Mouse (Mus musculus) thymus, postnatal 14 days (tissue): Measurements from ENCODE around the gene Blcap.
"Not testable (repeated sequence)": the region's sequence is repeated elsewhere in the genome, so short reads cannot be mapped to it uniquely, and the experiment has no call there.

ENCODE experiments used
- DNase-seq: peaks from one replicate; pipeline ENCODE4 v3.0.0; 2021

Gene Blcap

DNA sequence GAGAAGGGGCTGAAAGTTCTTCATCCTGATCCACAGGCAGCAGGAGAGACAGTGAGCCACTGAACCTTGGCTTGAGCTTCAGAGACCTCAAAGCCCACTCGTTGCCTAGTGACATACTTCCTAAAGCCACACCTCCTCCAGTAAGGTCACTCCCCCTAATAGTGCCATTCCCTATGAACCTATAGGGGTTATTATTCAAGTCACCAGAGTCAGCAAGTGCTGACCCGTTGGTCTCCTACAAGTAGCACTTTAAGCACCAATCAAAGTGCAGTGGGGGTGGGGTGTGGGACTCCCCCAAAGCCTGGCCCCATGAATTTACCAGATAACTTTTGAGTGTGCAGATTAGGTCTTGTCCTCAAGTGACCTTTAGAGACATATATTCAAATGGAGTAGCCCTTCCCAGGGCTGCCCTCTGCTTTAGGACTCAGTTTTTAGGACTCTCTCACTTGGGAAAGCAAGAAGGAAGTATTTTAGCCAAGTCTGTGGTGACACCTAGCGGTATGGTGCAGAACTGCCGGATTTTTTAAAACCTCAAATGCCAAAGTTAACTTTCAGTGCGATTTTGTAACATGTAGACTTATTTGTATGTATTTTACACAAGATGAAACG, at the start of gene Blcap:
Blcap (minus strand) TSS at position 51 of the 609 bp plus-strand sequence.
- peak; percentile 34 for DNase-seq

DNA sequence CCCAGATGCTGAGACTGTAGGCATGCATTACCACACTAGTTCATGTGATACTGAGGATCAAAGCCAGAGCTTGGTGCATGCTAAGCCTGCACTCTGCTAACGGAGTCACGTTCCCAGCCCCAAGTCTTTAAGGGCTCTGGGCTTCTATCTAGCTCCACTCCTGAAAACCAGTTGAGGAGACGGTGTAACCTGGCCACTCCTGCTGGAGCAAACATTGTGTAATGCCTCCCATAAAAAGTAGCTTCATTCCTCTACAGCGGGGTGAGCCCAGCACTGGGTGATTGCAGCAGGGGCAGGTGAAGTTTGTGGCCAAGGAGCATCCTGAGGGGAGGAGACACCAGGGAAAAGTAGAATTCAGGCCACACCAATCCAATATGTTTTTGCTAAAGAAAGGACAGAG, 47.3 kb upstream of the Blcap start:
- DNase-seq, result no peak

DNA sequence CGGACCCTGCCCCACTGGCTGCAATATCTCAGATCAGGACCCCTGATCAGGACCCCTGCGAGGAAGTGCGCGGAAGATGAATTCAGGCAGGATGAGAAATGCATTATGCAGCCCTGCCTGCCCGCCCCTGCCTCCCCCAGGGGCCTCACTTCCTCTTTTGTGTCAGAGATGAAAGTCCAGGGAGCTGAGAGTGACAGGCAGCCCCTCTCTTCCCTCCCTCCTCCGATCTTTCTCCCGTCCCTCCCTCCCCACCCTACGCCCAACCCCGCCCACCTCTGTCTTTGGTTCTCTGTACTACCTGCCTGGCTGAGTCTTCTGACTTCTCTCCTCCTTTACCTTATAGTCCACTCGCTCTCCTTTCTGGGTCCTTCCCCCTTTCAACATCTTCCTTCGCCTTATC, 42.9 kb upstream of the Blcap start:
- peak; percentile 72 for DNase-seq

DNA sequence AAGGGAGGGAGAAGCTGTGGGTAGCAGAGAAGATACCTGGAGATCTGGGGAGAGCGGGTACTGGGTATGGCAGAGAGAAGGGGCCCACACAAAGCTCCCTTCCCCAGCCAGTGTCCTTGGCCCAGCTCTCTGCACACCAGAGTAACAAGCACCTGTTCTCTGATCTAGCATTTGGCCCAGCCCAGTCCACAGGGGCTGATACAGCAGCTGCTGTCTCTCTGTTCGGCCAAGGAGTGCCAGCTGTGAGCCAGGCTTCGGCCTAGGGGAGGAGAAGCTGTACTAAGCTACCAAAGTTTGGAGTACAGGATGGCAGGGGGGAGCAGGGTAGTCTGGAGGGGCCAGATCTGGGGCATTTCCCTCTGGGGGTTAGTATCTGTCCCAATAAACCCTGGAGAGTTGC, 40.7 kb upstream of the Blcap start:
- DNase-seq, result no peak

DNA sequence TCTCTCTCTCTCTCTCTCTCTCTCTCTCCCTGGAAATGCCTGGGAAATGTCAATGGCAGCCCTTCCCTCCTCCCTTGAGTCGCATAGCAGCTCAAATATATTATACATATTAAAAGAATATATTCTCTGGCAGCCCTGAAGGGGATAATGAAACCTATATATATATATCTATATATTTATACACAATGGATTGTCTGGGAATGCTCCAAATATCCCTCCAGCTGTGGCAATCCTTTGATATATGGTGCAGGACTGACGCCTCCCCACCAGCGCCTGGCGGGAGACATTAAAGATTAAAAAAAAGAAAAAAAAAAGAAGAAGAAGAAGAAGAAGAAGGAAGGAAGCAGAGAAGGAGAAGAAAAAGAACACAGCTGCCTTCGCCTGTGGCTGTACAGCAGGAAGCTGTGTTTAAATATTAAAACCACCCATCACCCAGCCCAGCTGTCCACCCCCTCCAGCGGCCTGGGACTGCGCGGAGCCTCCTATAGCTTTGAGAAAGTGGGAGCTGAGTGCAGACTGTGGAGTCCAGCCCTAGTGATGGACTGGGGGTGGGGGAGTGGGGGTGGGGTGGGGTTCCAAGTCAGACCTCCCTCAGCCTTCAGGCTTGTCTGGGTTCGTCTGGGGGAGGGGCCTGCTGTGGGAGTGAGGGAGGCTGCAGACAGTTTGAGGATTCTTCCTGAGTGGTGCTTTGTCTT, 36.6 kb upstream of the Blcap start:
- no peak for DNase-seq

DNA sequence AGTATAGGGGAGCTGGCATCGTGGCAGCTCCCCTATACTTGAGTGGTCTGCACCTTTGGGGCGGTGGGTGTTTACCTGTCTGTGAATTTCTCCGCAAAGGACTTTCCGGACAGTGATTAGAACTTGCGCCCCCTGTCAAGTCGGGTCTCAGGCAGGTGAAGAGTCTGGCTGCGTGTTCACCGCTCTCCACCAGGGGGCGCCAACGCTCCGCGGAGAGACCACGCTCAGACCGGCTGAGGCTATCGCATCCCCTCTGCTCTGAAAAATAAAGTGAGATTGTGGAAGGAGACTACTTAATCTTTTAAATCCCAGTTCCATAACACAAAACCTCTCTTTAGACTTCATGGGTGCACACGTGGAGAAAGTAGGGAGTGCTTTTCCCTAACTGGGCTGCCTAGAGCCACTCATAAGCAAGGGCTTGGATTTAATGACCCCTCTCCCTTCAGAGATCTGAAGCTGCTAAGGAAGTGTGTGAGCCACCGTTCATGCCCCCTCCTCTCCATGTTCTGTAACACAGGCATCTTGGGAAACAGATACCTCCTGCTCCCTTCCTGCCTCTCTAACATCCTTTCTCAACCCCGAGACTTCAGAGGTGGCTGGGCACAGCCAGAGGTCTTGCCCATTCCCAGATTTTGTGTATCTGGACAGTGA, 34.1 kb upstream of the Blcap start:
- DNase-seq, result peak; percentile 87

DNA sequence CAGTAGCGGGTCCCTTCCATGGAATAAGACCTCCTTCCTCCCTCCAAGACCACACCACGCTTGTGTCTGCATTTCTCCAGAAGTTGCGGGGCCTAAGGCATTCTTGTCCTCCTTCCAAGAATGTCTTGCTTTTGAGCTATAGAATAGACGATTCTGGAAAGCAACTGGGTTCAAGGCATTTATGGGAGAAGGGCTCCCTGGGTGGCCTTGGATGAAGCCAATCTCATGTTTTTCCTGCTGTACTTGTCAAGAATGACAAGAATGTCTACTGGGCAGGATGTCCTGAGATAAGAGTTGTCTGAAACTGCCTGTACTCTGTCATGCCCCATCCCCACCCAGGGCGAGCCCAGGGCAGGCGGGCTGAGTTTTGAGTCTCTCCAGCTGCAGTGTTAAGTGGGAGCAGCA, 30.4 kb upstream of the Blcap start:
- DNase-seq, result no peak

DNA sequence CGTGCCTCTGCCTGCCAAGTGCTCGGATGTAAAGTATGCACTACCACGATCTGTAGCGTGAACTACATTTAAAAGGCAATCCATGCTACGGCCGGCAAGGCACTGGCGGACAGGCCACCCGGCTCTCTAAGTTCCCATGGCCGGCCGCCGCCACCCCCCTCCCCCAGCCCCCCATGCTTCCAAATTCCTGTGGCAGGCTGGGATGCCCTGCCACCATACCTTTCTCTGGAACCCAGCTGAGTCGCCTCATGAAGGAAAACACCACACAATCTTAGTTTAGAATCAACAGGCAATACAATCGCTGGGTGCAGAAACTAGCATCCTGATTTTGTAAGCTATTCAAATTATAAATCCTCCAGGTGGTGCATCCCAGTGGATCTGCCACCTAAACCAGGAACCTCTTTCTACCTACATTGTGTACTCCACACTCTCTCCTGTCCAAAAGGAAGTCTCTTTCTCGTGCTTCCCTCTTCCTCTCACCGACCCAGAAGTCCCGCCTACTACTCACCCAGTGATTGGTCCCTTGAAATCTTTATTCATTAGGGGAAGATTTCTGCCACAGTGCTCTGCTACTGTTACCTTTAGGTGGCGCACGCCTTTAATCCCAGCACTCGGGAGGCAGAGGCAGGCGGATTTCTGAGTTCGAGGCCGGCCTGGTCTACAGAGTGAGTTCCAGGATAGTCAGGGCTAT, 25.9 kb upstream of the Blcap start:
- DNase-seq, result no peak

DNA sequence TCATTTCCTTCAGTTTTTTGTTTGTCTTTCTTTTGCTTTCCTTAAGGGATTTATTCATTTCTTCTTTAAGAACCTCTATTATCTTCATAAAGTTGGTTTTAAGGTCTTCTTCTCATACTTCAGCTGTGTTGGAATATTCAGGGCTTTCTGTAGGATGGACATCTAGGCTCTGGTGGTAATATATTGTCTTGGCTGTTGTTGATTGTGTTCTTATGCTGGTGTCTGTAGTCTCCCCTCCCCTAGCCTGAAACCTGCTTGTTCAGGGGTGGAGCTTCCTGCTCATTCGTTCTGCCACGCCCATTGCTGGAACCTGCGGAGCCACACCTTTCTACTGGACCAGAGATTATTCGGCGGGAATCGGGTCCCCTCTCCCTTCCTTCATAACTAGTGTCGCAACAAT, 14.3 kb upstream of the Blcap start:
- not testable (repeated sequence) for DNase-seq

DNA sequence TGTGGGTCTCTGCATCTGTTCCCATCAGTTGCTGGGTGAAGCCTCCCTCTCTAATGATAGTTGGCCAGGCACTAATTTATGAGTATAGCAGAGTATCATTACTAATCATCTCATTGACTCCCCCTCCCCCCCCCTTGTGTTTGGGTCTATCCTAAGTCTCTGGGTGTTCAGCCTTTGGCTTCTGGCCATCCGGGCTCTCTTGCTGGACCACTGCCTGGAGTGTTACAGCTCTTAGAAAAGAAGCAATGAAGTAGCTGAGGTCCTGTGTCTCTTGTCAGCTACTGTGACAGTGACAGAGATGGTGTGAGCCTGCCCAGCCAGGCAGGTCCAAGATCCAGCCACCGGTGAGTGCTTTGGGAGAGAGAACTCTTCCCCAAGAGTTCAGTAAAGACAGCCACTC, 1.7 kb upstream of the Blcap start:
- no peak for DNase-seq

DNA sequence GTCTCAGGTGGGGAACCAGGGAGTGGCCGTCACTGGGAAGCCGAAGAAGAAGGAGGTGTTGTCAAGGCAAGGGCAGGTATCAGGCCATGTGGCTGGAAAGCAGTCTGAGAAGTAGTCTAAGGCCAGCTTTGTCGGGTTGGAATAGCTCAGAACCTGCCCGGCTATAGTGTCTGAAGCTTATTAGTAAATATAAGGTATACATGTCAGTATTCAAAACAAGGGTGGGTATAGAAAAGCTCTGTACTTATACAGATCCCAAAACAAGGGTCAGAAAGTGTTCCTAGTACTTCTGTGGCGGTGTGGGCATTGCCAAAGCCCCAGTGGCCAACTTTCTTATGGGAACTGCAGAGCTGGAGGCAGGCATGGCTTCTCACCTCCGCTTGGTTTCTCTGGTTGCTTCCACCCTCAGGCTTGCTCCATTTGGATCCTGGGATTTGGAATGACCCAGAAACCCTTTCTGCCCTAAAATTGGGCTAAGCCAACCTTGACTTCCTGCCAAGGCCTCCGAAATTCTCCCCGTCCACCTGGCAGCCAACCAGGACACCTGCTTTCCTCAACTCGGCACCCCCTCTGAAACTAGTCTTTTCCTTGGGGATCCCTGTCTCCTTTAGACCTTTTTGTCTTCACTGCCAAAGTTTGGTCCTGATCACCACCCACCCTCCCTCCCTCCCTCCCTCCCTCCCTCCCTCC, 1.1 kb downstream of the Blcap start:
- DNase-seq, result no peak

DNA sequence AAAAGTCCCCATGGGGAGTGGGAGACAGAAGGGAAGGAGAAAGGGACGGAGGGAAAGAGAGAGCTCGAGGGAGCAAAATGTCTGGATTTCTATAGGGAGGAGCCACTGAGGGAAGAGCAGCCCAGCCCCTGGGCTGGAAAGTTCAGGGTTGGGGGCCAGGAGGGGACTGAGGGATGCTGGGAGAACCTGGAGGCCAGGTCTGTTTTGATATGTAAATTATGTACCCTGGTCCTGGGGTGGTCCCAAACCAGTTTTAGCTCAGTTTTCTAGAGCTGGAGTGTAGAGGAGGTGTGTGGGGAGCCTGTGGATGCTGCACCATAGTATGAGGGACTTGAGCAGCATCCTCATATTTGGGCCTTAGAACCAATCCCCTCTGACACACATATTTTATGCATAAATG, 2.2 kb downstream of the Blcap start:
- DNase-seq, result no peak

DNA sequence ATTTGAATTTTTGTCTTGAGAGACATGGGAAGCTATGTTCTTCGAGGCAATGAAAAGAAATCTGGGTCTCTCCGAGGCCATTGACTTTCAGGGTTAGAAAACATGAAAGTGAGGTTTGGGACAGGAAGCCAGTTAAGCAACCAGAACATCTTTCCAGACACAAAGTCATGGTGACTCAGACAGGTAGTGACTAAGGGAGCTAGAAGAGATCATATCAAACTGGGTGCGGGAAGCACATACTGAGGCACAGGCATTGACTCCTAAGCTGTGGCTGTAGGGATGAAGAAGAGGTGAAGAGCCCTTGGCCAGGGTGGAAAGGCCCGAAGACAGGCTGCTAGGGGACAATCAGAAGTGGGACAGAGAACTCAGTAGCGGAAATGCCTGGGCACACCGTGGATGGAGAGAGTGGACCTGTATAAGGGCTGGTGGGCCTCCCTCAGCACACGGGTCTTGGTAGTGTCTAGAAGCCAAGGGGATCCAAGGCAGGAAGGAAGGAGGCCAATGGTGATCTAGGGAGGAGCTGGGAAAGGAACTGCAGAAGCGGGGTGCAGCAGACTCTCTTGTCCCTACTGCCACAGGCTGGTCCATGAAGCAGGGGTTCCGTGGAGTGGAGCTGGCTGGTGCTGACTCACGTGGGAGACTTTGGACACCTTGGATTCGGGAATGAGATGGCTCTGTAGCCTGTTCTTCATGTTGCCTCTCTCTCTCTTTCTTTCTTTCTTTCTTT, 3.7 kb downstream of the Blcap start:
- no peak for DNase-seq

DNA sequence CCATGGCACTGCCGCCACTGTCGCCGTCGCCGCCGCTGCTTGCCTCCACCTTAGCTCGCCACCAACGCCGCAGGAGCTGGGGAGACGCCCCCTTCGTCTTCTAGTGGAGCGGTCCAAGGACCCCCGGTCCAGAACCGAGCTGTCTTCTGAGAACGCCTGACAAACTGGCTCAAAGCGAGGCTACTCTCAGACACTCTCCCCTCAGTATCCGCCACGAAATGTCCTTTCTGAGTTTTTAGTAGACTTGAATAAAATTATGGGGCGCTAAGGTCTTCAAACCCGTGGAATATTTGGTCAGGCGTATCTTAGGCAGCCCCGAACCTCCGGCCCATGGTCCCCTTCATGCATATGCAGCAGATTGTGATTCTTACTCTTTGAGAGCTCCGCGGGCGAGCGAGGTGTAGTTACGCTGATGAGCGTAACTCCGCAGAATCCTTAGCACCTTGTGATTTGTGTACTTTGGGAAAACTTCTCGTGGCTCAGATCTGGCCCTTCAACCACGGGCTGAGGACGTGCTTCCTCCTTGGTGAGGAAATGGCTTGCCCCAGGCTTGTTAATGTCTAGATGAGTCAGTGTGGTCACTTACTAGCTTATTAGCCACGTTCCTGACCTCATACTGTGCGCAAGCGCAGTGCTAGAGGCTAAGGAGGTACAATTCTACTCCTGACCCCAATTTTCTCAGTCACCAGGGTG, 4.7 kb downstream of the Blcap start:
- DNase-seq, result peak; percentile 87

DNA sequence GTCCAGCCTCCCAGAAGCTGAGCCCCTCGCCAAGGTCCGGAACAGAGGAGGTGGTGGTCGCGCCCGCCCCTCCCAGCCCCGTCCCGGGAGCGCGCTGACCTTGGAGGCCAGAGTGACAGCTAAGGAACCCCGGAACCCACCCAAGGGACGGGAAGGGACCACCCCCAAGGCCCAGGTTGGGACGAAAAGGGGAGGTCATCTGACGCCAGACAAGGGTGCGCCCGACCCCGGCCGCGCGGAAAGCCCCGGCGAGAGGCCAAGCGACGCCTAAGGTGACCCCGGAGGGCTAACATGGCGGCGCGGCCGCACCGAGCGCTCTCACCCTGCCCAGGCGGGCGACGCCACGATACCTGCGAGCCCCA, 5.2 kb downstream of the Blcap start:
- no peak for DNase-seq

DNA sequence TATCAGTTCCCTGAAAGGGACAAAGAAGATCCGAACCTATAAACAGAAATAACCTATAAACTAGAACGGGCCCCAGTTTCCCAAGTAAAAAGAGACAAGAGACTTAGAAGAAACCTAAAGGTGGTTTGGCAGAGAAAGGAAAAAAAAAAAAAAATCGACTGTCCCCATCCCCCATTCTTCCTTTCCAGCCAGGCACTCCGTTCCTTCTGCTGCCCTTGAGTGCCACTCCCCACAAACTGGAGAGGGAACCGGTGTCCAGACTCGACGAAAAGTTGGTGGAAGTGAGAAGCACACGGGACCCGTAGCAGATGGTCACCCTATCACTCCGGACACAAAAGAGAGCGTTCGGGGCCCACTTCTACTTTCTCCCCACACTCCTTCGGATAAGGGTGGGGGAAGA, 5.6 kb downstream of the Blcap start:
- DNase-seq, result no peak

DNA sequence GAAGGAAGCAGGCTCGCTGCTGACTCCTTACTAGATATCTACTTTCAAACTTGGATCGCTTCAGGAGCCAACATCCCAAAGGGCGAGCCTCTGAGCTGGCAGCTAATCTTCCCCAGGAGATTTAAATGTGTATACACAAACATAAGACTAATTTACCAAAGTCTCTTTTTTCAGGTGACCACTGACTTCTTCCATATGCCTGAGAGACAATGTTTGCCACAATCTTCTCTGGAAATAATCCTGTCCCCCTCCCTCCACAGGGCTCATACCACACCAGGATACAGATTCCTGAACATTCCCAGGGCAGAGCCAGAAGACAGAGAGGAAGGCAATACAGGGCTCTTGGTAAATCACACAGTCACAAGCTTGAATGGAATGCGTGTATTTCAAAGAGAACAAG, 6.4 kb downstream of the Blcap start:
- no peak for DNase-seq

DNA sequence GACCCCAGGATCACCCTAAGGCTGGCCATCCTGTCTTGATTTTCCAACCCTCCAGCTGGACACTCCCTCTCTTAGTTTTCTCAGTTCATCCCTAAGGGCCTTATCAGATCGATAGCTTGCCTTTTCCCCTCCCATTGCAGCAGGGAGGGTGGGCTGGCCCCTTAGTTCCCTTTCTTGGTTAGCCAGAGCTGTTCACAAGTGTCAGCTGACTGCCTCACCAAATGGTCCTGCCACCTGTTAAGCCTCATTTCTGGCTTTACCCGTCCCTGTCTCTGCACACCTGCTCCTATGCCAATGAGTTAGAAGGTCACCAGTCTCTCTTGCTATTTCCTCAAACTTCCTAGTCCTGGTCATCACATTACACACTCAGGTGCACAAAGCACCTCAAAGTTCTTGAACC, 8.0 kb downstream of the Blcap start:
- DNase-seq, result no peak

DNA sequence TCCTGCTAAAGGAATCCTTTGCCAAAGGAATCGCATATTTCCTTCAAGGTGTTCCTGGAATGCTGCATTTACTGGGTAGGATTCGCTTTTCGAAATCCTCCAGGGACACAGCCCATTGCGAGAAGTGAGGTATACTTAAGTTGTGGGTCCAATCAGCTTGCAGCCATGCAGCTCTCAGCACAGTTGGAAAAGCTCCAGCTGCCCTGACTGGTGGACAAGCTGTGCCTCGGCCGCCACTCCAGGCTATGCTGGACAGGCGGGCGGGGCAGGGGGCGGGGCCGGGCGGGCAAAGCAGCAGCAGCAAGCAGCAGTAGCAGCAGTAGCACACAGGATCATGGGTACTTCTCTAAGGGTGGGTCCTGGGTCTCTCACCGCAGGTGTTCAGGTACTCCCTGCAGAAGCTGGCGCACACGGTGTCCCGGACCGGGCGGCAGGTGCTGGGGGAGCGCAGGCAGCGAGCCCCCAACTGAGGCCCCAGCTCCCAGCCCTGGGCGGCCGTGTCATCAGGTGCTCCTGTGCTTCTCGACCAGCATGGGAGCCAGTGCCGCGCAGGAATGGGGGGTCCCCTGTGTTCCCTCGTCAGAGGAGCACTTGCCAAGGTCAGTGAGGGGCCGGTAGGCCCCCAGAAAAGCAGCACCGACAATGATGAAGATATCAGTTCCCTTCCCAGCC, 9.8 kb downstream of the Blcap start:
- no peak for DNase-seq

DNA sequence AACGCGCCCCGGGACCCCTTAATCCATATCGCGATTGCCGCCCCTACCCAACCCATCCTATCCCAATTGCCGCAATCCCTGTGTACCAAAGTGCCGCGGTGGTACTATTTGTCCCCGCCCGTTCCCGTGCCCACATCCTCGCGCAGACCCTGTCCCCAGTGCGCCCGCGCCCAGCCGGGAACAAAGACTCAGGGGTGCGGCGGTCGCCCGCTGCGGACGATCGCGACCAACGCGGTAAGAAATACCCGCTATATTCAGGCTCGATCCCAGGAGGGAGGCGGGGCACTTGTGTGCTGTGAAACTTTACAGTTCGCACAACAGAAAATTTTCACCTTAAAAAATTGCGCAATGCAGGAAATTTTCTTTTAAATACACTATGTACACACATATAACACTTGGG, 10.8 kb downstream of the Blcap start:
- DNase-seq, result no peak

DNA sequence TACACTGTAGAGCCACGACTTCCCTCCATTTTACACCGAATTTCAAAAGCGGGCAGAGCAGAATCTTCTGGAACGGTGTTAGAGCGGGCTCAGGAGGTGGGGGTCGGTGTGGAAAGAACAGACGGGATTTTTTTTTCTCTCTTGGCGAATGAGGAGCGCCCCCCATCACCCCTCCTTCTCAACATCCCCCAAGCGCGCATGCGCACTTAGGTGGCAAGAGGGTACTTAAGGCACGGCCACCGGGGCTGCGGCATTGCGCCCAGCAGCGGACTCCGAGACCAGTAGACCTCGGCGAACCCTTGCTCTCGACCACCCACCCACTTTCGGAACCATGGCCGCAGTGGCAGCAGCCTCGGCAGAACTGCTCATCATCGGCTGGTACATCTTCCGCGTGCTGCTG, 11.2 kb downstream of the Blcap start, which contains the start of gene Nnat:
Nnat (plus strand) TSS at position 221 of the 400 bp plus-strand sequence.
- no peak for DNase-seq
